Mouse (Mus musculus) CD4-positive naive resting alpha-beta T cell, adult 57 days (primary cell): Measurements from ENCODE around the gene Entpd1. TPM values are rescaled to one million over a fixed set of nuclear protein-coding genes. Genes with fewer than 3 reads are reported as not detected.

Source experiments
- total RNA-seq: library from RNA; stranded (reverse); gene quantifications from one replicate; pipeline ENCODE4 v1.2.4, GENCODE M21; 2023

Gene Entpd1
- 2.2 TPM for total RNA-seq

DNA sequence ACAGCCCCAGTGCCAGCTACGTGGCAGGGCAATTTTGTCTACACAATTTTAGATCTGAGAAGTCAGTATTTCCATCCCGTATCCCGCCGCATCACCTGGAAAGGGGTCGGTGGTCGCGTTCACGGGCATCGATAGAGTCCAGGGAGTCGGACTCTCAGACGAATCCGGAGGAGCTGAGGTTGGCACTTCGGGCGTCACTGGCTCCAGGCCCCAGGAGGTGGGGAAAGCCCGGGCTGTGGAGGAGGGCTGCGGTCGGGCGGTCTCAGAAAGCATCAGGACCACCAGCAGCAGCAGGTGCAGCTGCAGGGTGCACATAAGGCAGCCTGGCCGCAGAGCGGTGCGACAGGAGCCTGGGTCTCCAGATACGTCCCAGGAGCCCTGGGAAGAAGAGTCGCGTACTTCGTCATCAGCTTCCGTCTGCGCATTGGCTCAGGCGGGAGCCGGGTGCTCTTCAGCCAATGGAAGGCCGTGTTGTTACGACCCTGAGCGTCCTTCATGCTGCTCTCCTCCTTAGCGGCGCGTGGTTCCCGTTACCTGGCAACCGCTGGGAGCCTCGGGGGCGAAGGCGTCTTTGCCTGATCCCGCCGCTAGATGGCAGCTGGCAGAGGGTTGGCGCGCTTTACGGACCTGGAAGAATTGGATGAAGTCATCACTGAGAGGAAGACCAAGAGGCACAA is at the start of gene Entpd1, which contains the start of gene Tctn3:
Entpd1 (plus strand) TSS at position 537 of the 677 bp plus-strand sequence.
Tctn3 (minus strand) TSS at position 404 of the 677 bp plus-strand sequence.

DNA sequence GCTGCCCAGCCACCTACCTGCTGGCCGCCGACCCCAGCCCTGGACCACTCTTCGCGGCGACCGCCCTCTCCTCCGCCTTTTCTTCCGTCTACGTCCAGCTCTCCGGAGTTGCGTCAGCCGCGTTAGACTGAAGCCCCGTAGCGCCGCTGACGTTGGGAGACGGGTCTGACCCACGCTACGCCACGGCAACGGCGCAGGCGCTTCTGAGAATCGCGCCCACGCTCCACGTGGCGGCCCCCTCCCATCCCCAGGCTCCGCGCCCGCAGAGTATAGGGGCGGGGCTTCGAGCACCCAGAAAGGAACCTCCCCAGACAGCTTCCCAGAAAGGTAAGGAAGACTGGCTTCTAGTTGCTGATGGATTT is 23.9 kb upstream of the Entpd1 start, which contains the start of gene Aldh18a1:
Aldh18a1 (minus strand) TSS at position 171 of the 362 bp plus-strand sequence.

DNA sequence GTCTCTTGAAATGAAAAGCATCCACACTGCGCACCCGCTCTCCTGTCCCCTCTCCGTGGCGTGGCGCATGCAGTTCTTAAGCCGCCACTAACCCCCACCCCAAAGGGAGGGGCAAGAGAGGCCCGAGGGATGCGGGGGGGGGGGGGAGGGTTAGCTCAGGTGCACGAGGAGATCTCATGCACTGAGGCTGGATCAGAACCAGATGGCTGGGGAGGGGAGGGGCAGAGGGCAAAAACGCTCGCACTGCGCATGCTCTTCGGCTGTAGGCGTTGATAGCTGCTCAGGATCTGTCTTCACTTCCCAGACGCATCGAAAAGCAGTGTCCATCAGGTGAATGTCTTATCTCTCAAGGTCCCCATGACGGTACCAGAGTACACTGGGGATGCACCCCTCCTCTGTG is 136.4 kb downstream of the Entpd1 start, which contains the start of gene Cc2d2b:
Cc2d2b (plus strand) TSS at position 195 of the 400 bp plus-strand sequence.

Other genes starting within 250 kb of the Entpd1 start
- gene Sorbs1, start 98.6 kb upstream of the Entpd1 start, total RNA-seq, result 20.8 TPM
- 34.5 TPM for gene Aldh18a1, start 23.9 kb upstream of the Entpd1 start, total RNA-seq
- gene Tctn3, start 133 bp upstream of the Entpd1 start, total RNA-seq, result 6.7 TPM
- gene Cc2d2b, start 136.4 kb downstream of the Entpd1 start, total RNA-seq, result 0.47 TPM
- 6.8 TPM for gene Ccnj, start 218.9 kb downstream of the Entpd1 start, total RNA-seq